Mouse (Mus musculus) right cerebral cortex, adult 2 months (tissue): ENCODE measurements around the gene Cd248.

Source experiments
- DNase-seq, 2 experiments: peaks; one replicate each; pipeline ENCODE4 v3.0.0; 2021 to 2022; ENCODE audit warnings: low spot score in 2 of 2

The Cd248 gene

GRCm38 (mm10) chr19:5067867-5068569, at the start of gene Cd248:
TSS of gene Cd248 (plus strand) at chr19:5068078.
- DNase-seq: no peak

GRCm38 (mm10) chr19:5018191-5018590, 49.7 kb upstream of the Cd248 start:
- DNase-seq: no peak

- DNase-seq: no peak
Measured at GRCm38 (mm10) chr19:5021416-5021815, 46.5 kb upstream of the Cd248 start.

- peak; percentile 90 to 93 for DNase-seq
Measured at GRCm38 (mm10) chr19:5023621-5024479, 44.0 kb upstream of the Cd248 start, which contains the start of gene Slc29a2. TSS of gene Slc29a2 (plus strand) at chr19:5023860.

- DNase-seq: no peak
Measured at GRCm38 (mm10) chr19:5026111-5026510, 41.8 kb upstream of the Cd248 start.

GRCm38 (mm10) chr19:5032686-5033085, 35.2 kb upstream of the Cd248 start:
- no peak for DNase-seq

- no peak for DNase-seq
Measured at GRCm38 (mm10) chr19:5036577-5036976, 31.3 kb upstream of the Cd248 start.

GRCm38 (mm10) chr19:5037678-5038571, 30.0 kb upstream of the Cd248 start:
- DNase-seq: peak; percentile 91 to 94

GRCm38 (mm10) chr19:5038709-5039156, 29.1 kb upstream of the Cd248 start, which contains the start of the genes B4gat1 and AC124502.3:
TSS of gene B4gat1 (plus strand) at chr19:5038826.
TSS of gene AC124502.3 (plus strand) at chr19:5038891.
- peak; percentile 89 to 90 for DNase-seq

GRCm38 (mm10) chr19:5039301-5040114, 28.4 kb upstream of the Cd248 start:
- no peak for DNase-seq

GRCm38 (mm10) chr19:5040862-5041523, 26.9 kb upstream of the Cd248 start, which contains the start of gene Brms1:
TSS of gene Brms1 (plus strand) at chr19:5041354.
- peak; percentile 96 for DNase-seq

GRCm38 (mm10) chr19:5041588-5041987, 26.3 kb upstream of the Cd248 start:
- no peak for DNase-seq

- DNase-seq: no peak
Measured at GRCm38 (mm10) chr19:5045531-5045930, 22.3 kb upstream of the Cd248 start.

- peak; percentile 75 to 81 for DNase-seq
Measured at GRCm38 (mm10) chr19:5048138-5049056, 19.5 kb upstream of the Cd248 start.

GRCm38 (mm10) chr19:5049325-5049724, 18.6 kb upstream of the Cd248 start:
- DNase-seq: no peak

- DNase-seq: peak; percentile 77 to 81
Measured at GRCm38 (mm10) chr19:5050047-5050905, 17.6 kb upstream of the Cd248 start, which contains the start of gene Rin1. TSS of gene Rin1 (plus strand) at chr19:5050481.

GRCm38 (mm10) chr19:5051031-5051430, 16.8 kb upstream of the Cd248 start:
- no peak for DNase-seq

- no peak for DNase-seq
Measured at GRCm38 (mm10) chr19:5051515-5051914, 16.4 kb upstream of the Cd248 start.
